Mouse (Mus musculus) heart, postnatal 14 days (tissue): Measurements from ENCODE around the gene Cecr2. TPM values are rescaled to one million over a fixed set of nuclear protein-coding genes. Genes with fewer than 3 reads are reported as not detected.
"Not testable (repeated sequence)": the region's sequence is repeated elsewhere in the genome, so short reads cannot be mapped to it uniquely, and the experiment has no call there.

Experiments
- DNase-seq, 2 experiments: peaks; one replicate each; pipeline ENCODE4 v3.0.0; 2021 to 2022
- intact Hi-C: fragments of 180-260 bp; cut with DNase I; formaldehyde crosslinking; loops from one replicate; pipeline ENCODE4 v1.15.1; 2025
- long read RNA-seq, 2 experiments: library from polyadenylated mRNA; stranded (forward); transcript quantifications; one replicate each; pipeline ENCODE4 v2.0.0; 2021
- total RNA-seq, 2 experiments: library from RNA; stranded (reverse); gene quantifications; 2 replicates each; pipeline ENCODE4 v1.2.3; 2021

Cecr2 gene
- total RNA-seq = 10 to 100 TPM; 13.4 to 17.1 TPM
- long read RNA-seq, experiment 1, partial matches to known transcripts = 1 of 1 reads
- long read RNA-seq, experiment 1, other reads (novel, unspliced or antisense) = 0 of 1 reads
- long read RNA-seq, experiment 2, partial matches to known transcripts = 1 of 3 reads
- long read RNA-seq, experiment 2, other reads (novel, unspliced or antisense) = 2 of 3 reads

DNA sequence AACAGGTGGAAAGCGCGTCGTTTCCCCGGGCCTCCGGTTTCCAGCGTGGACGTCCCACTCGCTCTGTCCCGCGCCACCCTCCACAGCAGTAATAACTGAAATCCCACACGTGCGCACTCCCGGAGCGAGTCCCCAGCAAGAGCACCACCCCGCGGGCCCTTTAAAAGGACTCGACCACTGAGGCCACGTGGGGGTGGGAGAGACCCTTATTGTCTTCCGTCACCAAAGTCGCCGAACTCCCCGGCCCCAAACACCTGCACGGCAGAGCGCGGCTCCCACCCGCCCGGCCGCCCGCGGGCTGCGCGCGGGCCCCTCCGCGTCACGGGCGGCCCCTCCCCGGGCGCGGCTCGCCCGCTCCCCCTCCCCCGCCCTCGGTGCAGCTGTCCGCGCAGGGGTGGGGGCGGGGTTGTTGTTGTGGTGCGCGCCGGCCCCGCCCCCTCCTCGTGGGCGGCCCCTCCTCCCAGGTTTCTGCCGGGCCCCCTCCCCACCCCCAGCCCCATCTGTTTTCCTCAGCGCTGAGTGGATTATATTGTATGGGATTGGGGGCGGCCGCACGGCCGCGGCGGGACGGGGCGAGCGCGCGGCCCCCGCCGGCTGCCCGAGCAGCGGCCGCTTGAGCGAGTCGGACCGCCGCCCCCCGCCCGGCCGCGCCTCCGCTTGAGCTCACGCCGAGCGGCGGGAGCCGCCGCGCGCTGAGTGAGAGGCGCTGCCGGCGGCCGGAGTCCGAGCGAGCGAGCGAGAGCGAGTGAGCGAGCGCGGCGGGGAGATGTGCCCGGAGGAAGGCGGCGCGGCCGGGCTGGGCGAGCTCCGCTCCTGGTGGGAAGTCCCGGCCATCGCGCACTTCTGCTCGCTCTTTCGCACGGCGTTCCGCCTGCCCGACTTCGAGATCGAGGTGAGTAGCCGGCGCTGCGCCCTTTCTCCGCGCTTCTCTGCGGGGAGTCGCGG is at the start of gene Cecr2:
Cecr2 (plus strand) TSS at position 554 of the 945 bp plus-strand sequence.
- intact Hi-C loops = loop anchor here (5.0 kb wide), 1 partner anchor 64 kb away; no protein-coding TSS in a partner anchor
- peak; percentile 78 to 86 for DNase-seq

DNA sequence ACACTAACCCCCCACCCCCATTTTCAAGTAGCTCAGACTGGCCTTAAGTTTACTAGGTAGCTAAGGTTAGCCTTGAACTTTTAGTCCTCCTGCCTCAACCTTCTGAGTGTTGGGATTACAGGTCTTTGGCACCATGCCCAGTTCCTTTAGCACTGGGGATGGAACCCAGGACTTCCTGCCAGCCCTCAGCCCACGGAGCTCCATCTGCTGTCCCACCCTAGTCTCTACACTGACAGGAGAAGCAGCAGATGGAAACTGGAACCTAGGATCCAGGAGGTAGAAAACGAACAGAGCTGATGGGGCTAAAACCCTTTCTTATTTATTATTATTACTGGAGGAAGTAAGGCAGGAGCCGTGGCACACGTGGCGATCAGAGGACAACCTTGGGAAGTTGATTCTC is 48.6 kb upstream of the Cecr2 start:
- intact Hi-C loops = no loop called here
- no peak for DNase-seq

GRCm38 (mm10) chr6:120618518-120619402 is 47.4 kb upstream of the Cecr2 start:
- intact Hi-C loops = no loop called here
- DNase-seq = no peak

DNA sequence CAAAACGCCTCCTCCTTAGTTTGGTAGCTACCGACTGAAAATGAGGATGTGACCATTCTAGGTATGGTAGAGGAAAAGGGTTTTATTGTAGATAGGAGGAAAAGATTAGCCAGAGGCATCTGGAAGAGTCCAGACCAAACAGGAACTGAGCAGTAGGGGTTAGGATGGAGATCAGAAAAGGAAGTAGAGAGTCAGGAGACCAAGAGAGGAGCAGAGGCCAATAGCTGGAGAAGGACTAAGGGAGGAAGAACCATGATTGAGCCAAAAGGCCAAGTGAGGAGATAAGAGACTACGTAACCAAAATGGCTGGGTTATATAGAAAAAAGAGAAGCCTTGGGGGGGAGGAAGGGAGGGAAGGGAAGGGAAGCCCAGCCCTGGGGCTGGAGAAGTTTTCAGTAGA is 46.0 kb upstream of the Cecr2 start:
- intact Hi-C loops = no loop called here
- no peak for DNase-seq

DNA sequence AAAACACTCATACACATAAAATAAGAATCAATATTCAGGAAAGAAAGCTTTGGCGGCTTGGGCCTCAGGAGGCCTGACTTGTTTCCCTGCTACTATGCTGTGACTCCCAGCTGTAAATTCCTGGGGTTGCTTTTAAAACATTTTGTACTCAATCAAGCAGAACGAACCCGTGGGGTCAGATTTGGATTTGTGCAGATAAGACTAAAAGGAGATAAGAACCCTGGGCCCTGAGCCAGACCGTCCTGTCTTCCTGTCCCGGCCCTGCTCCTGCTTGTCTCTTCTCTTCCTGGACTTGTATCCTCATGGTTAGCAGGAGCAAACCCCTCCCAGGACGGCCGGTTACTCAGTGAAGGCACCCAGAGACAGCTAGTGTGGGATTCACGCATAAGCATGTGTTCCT is 41.1 kb upstream of the Cecr2 start:
- intact Hi-C loops = no loop called here
- DNase-seq = peak; percentile 10 to 19

GRCm38 (mm10) chr6:120627096-120627495 is 39.1 kb upstream of the Cecr2 start:
- DNase-seq = no peak
- intact Hi-C loops = no loop called here

- DNase-seq = peak; percentile 18 to 21
- intact Hi-C loops = no loop called here
Measured at GRCm38 (mm10) chr6:120628963-120629362, 37.2 kb upstream of the Cecr2 start.

DNA sequence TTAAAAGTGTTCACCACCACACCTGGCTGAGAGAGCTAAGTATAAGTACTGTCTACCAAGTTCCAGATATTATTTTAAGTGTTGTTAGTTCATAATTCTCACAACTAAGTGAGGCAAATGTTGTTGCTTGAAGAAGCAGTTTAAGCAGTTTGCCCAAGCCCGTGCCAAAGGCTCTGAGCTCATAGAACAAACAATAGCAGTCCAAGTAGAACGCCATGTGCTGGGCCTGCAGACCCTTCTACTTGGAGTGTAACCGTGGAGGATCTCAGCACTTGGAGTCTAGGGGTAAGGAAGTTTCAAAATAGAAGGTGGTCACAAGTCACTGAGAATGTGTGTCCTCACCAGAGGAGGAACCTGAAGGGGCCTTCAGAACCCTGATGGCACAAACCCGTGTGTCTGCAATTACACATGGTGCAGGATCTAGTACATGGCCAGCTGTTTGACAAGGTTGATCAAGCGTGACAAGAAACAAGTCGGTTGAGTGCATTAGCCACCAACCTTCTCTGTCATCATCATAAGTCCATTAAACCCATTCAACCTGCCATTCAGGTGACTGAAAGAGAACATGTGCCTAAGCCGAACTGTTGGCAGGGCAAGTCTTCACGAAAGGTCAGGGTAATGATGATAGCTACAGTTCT is 30.7 kb upstream of the Cecr2 start:
- intact Hi-C loops = no loop called here
- no peak for DNase-seq

GRCm38 (mm10) chr6:120639547-120639946 is 26.6 kb upstream of the Cecr2 start:
- intact Hi-C loops = no loop called here
- DNase-seq = no peak

- DNase-seq = no peak
- intact Hi-C loops = no loop called here
Measured at GRCm38 (mm10) chr6:120641866-120642378, 24.2 kb upstream of the Cecr2 start.

DNA sequence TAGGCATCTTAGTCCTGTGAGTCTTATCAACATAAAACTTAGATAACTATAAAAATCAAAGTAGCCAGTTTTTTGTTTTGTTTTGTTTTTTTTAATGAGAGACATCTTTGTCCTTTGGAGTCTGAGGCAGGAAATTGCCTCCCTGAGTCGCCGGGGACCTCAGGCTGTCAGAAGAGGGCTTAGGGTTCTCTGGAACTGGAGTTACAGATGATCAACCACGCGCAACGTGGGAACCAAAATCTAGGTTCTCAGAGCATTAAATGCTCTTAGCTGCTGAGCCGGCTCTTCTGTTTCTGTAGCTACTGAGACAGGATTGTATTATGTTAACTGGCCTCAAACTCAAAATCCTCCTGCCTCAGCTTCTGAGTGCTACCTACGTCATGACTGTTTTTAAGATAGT is 22.4 kb upstream of the Cecr2 start:
- intact Hi-C loops = no loop called here
- DNase-seq = no peak

DNA sequence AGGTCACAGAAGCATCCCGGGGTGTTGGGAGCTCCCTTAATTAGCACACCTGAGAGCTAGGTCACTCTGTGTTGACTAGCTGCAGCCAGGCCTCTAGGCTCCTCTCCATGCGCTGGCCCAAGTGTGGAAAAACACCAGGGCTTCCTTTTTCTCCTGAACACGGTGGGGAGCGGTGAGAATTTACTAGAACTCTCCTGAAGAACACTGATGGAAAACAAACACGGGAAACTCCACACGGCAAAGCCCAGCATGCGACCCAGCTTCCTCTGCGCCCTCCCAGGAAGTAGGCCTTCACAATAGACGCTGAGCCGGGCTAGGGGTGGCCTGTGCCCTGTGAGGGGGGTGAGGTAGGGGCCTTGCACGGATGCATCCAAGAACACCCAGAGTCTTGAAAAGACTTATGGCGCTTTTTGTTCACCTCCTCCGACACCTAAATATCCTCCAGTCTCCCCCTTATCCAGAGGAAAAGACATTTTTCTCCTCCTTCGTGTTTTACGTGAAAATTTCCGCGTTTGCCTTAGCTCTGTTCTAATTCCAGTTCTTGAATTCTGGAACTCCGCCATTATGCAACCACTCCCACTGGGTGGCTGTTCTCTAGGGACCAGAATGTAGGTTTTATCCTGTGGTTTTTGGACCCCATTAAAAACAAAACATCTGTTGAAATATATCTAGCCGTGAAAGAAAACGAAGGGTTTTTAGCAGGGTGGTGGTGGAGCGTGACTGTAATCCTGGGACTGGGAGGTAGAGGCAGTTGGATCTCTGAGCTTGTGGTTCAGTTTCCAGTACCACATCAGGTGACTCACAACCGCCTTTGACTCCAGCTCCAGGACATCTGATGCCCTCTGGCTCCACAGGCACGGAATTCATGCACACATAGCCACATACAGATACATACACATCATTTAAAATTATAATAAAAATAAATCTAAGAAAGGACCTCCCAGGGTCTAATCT is 21.5 kb upstream of the Cecr2 start:
- DNase-seq = peak; percentile 29 to 33

GRCm38 (mm10) chr6:120647246-120648028 is 18.7 kb upstream of the Cecr2 start:
- DNase-seq, intact Hi-C loops: not testable (repeated sequence)

More for the DNA sequence above, 21.5 kb upstream of the Cecr2 start:
- intact Hi-C loops = no loop called here

DNA sequence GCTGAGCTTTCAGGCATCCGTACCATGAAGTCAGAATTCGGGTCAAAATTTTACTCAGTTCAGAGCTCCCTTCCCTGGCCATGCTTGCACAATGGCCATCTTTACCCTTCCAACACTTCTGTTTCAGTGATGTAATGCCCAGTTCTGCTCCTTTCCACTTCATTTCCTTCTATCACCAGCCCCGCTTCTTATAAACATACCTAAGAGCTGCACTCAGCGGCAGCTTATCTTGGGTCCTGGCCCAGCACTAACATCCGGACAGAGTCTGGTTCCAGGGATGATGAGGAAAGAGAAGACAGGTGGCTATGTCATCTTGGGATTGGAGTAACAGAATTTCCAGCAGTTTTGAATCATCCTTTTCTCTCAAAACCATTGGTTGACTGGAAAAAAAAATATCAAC is 18.0 kb upstream of the Cecr2 start:
- intact Hi-C loops = no loop called here
- DNase-seq = no peak

GRCm38 (mm10) chr6:120652666-120653065 is 13.5 kb upstream of the Cecr2 start:
- DNase-seq = no peak
- intact Hi-C loops = no loop called here

- intact Hi-C loops = no loop called here
Measured at GRCm38 (mm10) chr6:120655702-120656101, 10.5 kb upstream of the Cecr2 start.

GRCm38 (mm10) chr6:120658848-120659247 is 7.3 kb upstream of the Cecr2 start:
- intact Hi-C loops = no loop called here
- no peak for DNase-seq

More at GRCm38 (mm10) chr6:120655702-120656101, 10.5 kb upstream of the Cecr2 start:
- DNase-seq = no peak

DNA sequence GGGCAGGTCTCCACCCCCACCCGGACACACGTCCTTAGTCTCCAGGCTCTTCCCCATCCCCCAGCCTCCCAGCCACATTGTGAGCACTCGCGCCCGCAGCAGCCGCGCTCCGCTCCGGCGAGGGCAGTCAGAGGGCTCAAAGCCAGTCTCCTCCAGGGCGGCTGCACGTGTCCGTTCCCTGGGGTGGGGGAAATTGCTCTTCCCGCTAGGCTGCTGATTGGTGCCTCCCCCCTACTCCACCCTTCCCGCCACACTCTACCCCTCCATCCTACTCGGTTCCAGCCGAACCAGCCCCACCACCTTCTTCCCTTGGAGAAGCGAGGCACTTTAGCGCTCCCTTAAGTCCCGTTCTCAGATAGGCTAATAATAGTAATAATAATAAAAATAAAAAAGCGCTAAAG is 754 bp upstream of the Cecr2 start:
- DNase-seq = peak; percentile 72 to 76
- intact Hi-C loops = loop anchor here (5.0 kb wide), 1 partner anchor 63 kb away; no protein-coding TSS in a partner anchor
